Mouse (Mus musculus) liver, embryonic 11.5 days (tissue): Measurements from ENCODE around the gene Il17ra. TPM values are rescaled to one million over a fixed set of nuclear protein-coding genes. Genes with fewer than 3 reads are reported as not detected.

ENCODE experiments used
- ATAC-seq: fragments of 200-750 bp; cut with Nextera tagmentation; replicated peaks from 2 replicates; pipeline ENCODE4 v1.8.0; 2017; ENCODE audit warnings: moderate number of reproducible peaks, mild to moderate bottlenecking, moderate TSS enrichment, moderate library complexity; ENCODE audit not compliant: low FRiP score
- DNase-seq: peaks from one replicate; pipeline ENCODE4 v3.0.0-alpha.2; 2017; ENCODE audit warnings: low spot score
- H3K27ac ChIP-seq: fragments of 300-500 bp; sonication (generic); 2 replicates; pipeline ENCODE4 v1.5.1; 2014; ENCODE audit warnings: mild to moderate bottlenecking, low read depth, low read length, control low read depth
- H3K27me3 ChIP-seq: fragments of 300-500 bp; sonication (generic); replicated peaks from 2 replicates; pipeline ENCODE4 v1.6.1; 2014; ENCODE audit warnings: low read length, mixed read lengths; ENCODE audit not compliant: control insufficient read depth, insufficient read depth
- H3K36me3 ChIP-seq: fragments of 300-500 bp; sonication (generic); 2 replicates; pipeline ENCODE4 v1.6.1; 2014; ENCODE audit warnings: mild to moderate bottlenecking, low read length, moderate library complexity, mixed read lengths; ENCODE audit not compliant: control insufficient read depth, insufficient read depth
- H3K4me1 ChIP-seq: fragments of 300-500 bp; sonication (generic); replicated peaks from 2 replicates; pipeline ENCODE4 v1.6.1; 2014; ENCODE audit warnings: low read length, mixed read lengths; ENCODE audit not compliant: control insufficient read depth, insufficient read depth
- H3K4me2 ChIP-seq: fragments of 300-500 bp; sonication (generic); 2 replicates; pipeline ENCODE4 v1.6.1; 2014; ENCODE audit warnings: mild to moderate bottlenecking, control low read depth, moderate library complexity
- H3K4me3 ChIP-seq: fragments of 300-500 bp; sonication (generic); 2 replicates; pipeline ENCODE4 v1.5.1; 2014; ENCODE audit warnings: low read depth, low read length, control low read depth
- H3K9ac ChIP-seq: fragments of 300-500 bp; sonication (generic); 2 replicates; pipeline ENCODE4 v1.6.1; 2014; ENCODE audit warnings: low read depth, low read length, control low read depth
- H3K9me3 ChIP-seq: fragments of 300-500 bp; sonication (generic); 2 replicates; pipeline ENCODE4 v1.6.1; 2016; ENCODE audit warnings: low read length, inconsistent platforms, mixed read lengths; ENCODE audit not compliant: control insufficient read depth
- WGBS: fragments of 180-500 bp; shearing (Covaris S2); extraction: QIAGEN DNeasy Blood & Tissue Kit; methylation state at CpG from one replicate; pipeline ENCODE4 v1.1.7; 2014; 5-methylcytosine and 5-hydroxymethylcytosine counted together
- polyA plus RNA-seq: library from polyadenylated mRNA; unstranded; fragments of >200 nt; fragmentation: Nextera tagmentation; extraction: Ambion mirVana; gene quantifications from 2 replicates; pipeline ENCODE4 v1.2.1, GENCODE M21; 2014

The Il17ra gene
- 6.8 and 8.7 TPM in 2 replicates for polyA plus RNA-seq

DNA sequence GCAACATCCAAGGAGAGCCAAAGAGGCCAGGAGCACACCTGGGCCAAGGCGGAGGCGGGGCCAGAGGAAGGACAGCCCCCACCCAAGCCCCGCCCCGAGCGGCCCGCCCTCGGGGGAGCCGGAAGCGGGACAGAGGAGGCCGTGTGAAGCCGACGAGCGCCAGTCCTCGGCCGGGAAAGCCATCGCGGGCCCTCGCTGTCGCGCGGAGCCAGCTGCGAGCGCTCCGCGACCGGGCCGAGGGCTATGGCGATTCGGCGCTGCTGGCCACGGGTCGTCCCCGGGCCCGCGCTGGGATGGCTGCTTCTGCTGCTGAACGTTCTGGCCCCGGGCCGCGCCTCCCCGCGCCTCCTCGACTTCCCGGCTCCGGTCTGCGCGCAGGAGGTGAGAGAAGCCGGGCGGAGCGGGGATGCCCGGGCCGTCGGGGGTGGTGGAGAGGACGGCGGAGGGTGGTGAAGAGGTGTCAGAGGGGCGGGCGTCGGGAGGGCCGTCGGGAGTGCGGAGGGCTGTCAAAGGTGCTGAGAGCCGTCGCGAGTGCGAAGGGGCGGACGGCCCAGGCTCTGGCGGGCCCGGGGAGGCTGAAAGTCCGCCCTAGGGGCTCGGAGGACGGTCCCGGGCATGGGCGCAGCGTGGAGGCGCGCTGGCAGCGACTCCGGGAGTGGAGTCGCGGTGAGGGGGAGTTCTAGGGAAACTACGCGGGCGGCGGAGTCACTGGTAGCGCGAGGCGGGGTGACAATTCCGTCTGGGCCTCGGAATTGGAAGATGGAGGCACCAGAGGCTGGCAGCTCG is at the start of gene Il17ra:
TSS of gene Il17ra (plus strand) at position 162 of the 786 bp plus-strand sequence.
- H3K9me3 ChIP-seq = no peaks in the 10 kb centered on the region
- peaks cover 14% of the 10 kb centered on the region for H3K27me3 ChIP-seq
- ATAC-seq (peak; percentile 91), DNase-seq (peak; percentile 80)
- peak within 1 kb of the TSS; percentile 67 for H3K27ac ChIP-seq
- H3K4me3 ChIP-seq = peak within 1 kb of the TSS; percentile 81
- H3K36me3 ChIP-seq = no peaks in the 10 kb centered on the region
- under 1% methylated on average over 90 of the region's 90 CpGs for WGBS
- peak within 1 kb of the TSS; percentile 82 for H3K9ac ChIP-seq
- H3K4me2 ChIP-seq = peak within 1 kb of the TSS; percentile 97
- H3K4me1 ChIP-seq = peaks cover 25% of the 10 kb centered on the region

DNA sequence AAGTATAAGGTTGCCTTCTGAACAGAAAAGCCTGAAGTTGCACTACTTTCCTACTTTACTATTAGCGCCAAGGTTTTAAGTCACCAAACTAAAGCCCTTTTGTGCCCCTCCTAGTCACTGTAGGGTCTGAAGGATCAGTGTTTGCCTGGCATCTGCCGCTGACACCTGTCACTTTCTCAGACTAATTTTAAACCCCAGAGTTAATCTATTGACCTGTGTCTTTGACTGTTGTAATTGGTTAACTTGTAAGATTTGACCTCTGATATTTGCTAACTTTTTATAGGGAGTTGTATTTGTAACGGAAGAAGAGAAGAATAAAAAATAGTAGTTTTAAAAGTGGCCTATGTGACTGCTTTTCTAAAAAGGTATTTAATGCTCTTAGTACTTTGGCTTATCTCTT is 24.9 kb upstream of the Il17ra start:
- H3K4me1 ChIP-seq = no peaks in the 10 kb centered on the region
- H3K36me3 ChIP-seq = peaks cover 27% of the 10 kb centered on the region
- WGBS = 93% methylated on average over 3 of the region's 3 CpGs
- H3K27ac ChIP-seq = no peak overlapping the region
- no peak overlapping the region for H3K4me3 ChIP-seq
- no peaks in the 10 kb centered on the region for H3K9me3 ChIP-seq
- H3K4me2 ChIP-seq = no peak overlapping the region
- H3K9ac ChIP-seq = no peak overlapping the region
- ATAC-seq (no peak), DNase-seq (no peak)
- no peaks in the 10 kb centered on the region for H3K27me3 ChIP-seq

DNA sequence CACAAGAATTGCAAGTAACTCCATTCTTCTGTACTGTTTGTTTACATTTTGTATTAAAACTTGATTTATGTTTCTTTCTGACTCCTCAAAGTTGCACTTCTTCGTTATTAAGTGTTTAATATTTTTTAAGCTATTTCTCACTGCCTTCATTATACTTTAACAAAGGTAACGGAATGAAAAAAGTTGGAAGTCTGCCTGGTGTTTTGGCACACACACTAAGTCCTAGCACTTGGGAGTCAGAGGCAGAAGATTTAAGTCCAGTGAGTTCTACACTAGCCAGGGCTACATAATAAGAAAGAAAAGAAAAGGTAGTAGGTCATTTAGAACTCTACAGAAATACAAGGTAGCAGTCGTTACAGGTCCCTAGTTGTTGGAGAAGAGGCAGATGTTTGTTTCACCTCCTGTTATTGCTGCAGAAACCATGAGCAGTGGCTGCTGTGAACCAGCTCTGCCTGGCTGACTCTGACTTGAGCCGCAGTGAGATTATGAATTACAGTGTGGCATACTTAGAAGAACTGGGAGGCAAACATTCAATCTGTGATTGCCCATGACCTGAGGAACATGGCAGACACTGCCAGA is 20.8 kb upstream of the Il17ra start:
- no peak for ATAC-seq
- peaks cover 18% of the 10 kb centered on the region for H3K36me3 ChIP-seq
- 91% methylated on average over 4 of the region's 4 CpGs for WGBS

DNA sequence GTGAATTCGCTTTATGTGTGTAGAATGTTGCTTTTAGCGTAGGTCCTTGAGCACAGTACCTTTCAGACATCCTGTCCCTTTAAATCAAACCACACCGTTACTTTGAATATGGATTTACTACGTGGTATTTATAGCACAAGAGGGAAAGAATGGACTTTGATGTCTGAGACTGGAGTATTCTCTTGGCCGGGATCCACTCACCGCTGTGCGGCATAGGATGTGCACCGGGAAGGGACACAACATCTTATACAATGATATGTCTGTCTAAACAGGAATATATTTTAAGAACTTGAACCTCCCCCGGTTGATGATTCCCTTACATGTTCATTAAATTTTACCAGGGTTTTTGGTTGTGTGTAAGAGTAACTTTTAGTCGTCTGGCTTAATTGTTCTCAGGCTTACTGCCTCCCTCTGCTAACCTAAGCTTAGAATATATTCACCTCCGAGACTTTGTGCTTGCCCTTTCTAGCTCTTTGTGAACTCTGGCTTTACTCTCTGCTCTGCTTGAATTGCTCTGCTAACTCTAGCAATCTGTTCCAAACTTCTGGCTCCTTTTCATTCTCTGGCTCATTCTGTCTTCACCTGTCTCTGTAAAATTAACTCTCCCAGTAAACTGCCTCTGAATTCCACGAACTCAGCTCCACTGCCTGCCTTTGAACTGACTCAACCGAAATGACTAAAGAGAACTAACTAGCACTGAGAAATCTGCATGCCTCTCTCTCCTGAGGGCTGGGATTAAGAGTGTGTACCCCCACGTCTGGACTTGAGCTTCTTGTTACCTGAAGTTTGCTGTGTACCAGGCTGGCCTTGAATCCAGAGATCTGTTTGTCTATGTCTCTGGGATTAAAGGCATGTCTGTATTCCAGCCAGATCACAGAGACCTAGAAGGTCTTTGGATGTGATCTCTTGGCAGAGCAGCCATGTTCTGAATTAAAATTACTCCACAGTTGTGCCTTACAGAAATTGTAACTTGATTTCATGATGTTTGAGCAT is 19.4 kb upstream of the Il17ra start:
- ATAC-seq = no peak
- Histone ChIP-seq H3K36me3 (peaks cover 16% of the 10 kb centered on the region), H3K4me1 (no peaks in the 10 kb centered on the region), H3K27me3 (no peaks in the 10 kb centered on the region), H3K4me2 (no peak overlapping the region), H3K27ac (no peak overlapping the region), H3K9ac (no peak overlapping the region), H3K4me3 (no peak overlapping the region), H3K9me3 (no peaks in the 10 kb centered on the region)
- WGBS = 86% methylated on average over 14 of the region's 14 CpGs
- no peak for DNase-seq

More for the DNA sequence above, 20.8 kb upstream of the Il17ra start:
- H3K4me3 ChIP-seq = no peak overlapping the region
- H3K27me3 ChIP-seq = no peaks in the 10 kb centered on the region
- no peaks in the 10 kb centered on the region for H3K9me3 ChIP-seq
- no peaks in the 10 kb centered on the region for H3K4me1 ChIP-seq
- H3K4me2 ChIP-seq = no peak overlapping the region
- no peak overlapping the region for H3K27ac ChIP-seq
- no peak for DNase-seq
- no peak overlapping the region for H3K9ac ChIP-seq

DNA sequence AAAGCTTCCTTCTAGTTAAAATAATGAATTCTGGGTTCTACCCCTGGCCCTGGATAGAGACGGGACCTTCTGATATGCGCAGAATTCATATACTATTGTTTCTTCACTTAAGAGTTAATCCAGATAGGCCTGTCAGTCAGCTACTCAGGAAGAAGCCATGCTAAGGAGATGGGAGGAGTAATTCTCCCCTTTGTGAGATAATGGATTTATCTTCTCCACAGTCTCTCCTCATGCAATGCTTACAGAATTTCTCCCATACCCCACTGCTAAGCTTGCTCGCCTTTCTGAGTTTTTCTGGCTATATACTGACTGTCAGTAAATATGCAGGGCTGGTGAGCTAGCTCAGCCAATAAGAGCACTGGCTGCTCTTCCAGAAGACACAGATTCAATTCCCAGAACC is 12.8 kb upstream of the Il17ra start:
- Histone ChIP-seq H3K4me3 (no peak overlapping the region), H3K4me1 (peaks cover 7% of the 10 kb centered on the region; the same call in 1 of the 2 replicates), H3K27ac (no peak overlapping the region), H3K9ac (no peak overlapping the region), H3K9me3 (no peaks in the 10 kb centered on the region), H3K27me3 (no peaks in the 10 kb centered on the region), H3K4me2 (no peak overlapping the region), H3K36me3 (no peaks in the 10 kb centered on the region; the same call in 1 of the 2 replicates)
- WGBS = 76% methylated on average over 3 of the region's 3 CpGs
- no peak for ATAC-seq
- no peak for DNase-seq

DNA sequence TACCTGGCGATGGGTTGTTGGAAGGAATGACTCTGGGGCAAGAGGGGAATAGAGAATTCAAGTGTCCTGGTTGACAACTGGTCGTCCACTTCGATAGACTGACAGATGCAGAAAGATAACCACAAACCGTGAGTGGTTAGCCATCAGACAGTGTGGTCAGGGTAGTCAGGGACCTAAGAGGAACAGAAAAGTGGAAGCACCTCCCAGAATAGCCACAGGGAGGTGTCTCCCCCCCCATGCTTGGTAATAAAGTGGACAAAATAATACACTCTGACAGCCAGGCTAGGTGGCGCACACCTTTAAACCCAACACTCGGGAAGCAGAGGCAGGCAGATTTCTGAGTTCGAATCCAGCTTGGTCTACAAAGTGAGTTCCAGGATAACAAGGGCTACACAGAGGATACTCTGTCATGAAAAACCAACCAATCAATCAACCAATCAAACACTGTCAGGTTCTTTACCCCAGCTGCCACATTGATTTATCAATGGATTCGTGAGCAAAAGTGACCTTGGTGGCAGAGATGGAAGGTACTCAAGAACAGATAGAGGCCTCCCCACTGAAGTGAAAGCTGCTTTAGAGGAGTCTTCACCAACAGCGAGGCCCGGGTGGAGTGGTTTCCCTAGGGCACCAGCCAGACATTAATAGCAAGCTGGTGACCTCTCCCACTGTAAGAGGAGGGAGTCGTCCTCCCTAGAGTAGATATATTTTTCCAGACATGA is 10.5 kb upstream of the Il17ra start:
- 54% methylated on average over 11 of the region's 11 CpGs for WGBS

DNA sequence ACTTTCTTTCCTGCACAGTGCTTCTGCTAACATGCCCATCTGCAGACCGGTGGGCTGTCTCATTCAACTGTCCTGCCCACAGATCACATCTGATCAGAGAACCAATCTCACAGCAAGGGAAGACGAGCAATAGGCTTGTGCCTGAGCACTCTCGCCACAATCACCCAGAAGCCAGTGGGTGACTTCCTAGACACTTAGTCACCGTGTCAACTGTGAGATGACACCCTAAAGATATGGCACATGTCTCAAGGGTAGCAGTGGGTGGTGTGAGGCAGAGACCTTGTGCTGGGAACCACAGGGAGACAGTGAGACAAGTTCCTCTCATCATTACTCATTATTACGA is 10.0 kb upstream of the Il17ra start:
- Histone ChIP-seq H3K4me3 (no peak overlapping the region), H3K27me3 (no peaks in the 10 kb centered on the region), H3K36me3 (no peaks in the 10 kb centered on the region), H3K9ac (no peak overlapping the region), H3K9me3 (no peaks in the 10 kb centered on the region), H3K4me2 (no peak overlapping the region), H3K27ac (no peak overlapping the region), H3K4me1 (peaks cover 7% of the 10 kb centered on the region; the same call in 1 of the 2 replicates)
- 41% methylated on average over 5 of the region's 5 CpGs for WGBS
- no peak for DNase-seq
- ATAC-seq = peak; percentile 37; the same call in 1 of the 2 replicates

More for the DNA sequence above, 10.5 kb upstream of the Il17ra start:
- no peaks in the 10 kb centered on the region for H3K9me3 ChIP-seq
- DNase-seq (no peak), ATAC-seq (no peak)
- no peak overlapping the region for H3K27ac ChIP-seq
- H3K4me1 ChIP-seq = peaks cover 7% of the 10 kb centered on the region; the same call in 1 of the 2 replicates
- H3K9ac ChIP-seq = no peak overlapping the region
- no peaks in the 10 kb centered on the region for H3K36me3 ChIP-seq
- no peaks in the 10 kb centered on the region for H3K27me3 ChIP-seq
- no peak overlapping the region for H3K4me2 ChIP-seq
- H3K4me3 ChIP-seq = no peak overlapping the region

DNA sequence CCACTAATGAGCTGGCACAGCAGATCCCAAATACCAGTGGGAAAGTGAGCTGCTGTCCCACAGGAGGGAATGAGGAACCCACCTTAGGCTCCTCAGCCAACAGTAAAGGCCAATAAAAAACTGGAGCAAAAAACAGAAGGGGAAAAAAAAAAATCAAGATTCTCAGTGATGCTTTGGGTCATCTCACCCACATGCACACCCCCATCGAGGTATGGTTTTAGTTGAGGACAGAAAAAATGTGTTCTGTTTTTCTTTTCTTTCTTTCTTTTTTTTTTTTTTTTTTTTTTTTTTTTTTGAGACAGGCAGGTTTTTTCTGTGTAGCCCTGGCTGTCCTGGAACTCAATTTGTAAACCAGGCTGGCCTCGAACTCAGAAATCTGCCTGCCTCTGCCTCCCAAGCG is 9.5 kb upstream of the Il17ra start:
- Histone ChIP-seq H3K9me3 (no peaks in the 10 kb centered on the region), H3K4me3 (no peak overlapping the region), H3K4me2 (no peak overlapping the region), H3K9ac (no peak overlapping the region), H3K36me3 (no peaks in the 10 kb centered on the region), H3K4me1 (peaks cover 7% of the 10 kb centered on the region; the same call in 1 of the 2 replicates), H3K27ac (no peak overlapping the region), H3K27me3 (no peaks in the 10 kb centered on the region)
- 87% methylated on average over 3 of the region's 3 CpGs for WGBS
- DNase-seq (no peak), ATAC-seq (no peak)
